Mouse (Mus musculus) erythroblast, embryonic 14.5 days (primary cell): ENCODE results near the gene Smarcd3. TPM values are rescaled to one million over a fixed set of nuclear protein-coding genes. Genes with fewer than 3 reads are reported as not detected.

Experiments
- H3K27me3 ChIP-seq: 2 replicates; pipeline ENCODE4 v1.6.1; 2012; ENCODE audit warnings: inconsistent platforms; ENCODE audit not compliant: control insufficient read depth
- H3K36me3 ChIP-seq: 2 replicates; pipeline ENCODE4 v1.6.1; 2012; ENCODE audit warnings: mild to moderate bottlenecking, inconsistent platforms; ENCODE audit not compliant: control insufficient read depth
- H3K4me1 ChIP-seq: 2 replicates; pipeline ENCODE4 v1.6.1; 2012; ENCODE audit warnings: inconsistent platforms; ENCODE audit not compliant: control insufficient read depth
- H3K4me3 ChIP-seq: replicated peaks from 2 replicates; pipeline ENCODE3; 2012; ENCODE audit warnings: moderate library complexity, mild to moderate bottlenecking, inconsistent platforms
- H3K9me3 ChIP-seq: 2 replicates; pipeline ENCODE4 v1.6.1; 2012; ENCODE audit warnings: low read length, inconsistent platforms, mixed read lengths; ENCODE audit not compliant: control insufficient read depth
- GATA1 ChIP-seq: IDR thresholded peaks from 2 replicates; pipeline ENCODE4 v1.6.1; 2012; ENCODE audit warnings: low read length, inconsistent platforms, mixed read lengths
- TAL1 ChIP-seq: IDR thresholded peaks from 3 replicates; pipeline ENCODE4 v1.6.1; 2012; ENCODE audit warnings: low read length, inconsistent platforms, mixed read lengths
- polyA plus RNA-seq: library from polyadenylated mRNA; stranded (reverse); fragments of >175 nt; gene quantifications from 2 replicates; pipeline ENCODE4 v1.2.3, GENCODE M21; 2012

The Smarcd3 gene
- polyA plus RNA-seq = not detected in 2 replicates

- Histone ChIP-seq H3K4me1 (no peaks in the 10 kb centered on the region), H3K27me3 (peaks cover 25% of the 10 kb centered on the region), H3K4me3 (peak within 1 kb of the TSS; percentile 10), H3K36me3 (no peaks in the 10 kb centered on the region), H3K9me3 (no peaks in the 10 kb centered on the region)
- TF ChIP-seq TAL1 = no peak
- no peak for TF ChIP-seq GATA1
Observed at GRCm38 (mm10) chr5:24623986-24624821, at the start of gene Smarcd3. Gene Smarcd3 (minus strand): TSS chr5:24624411.

GRCm38 (mm10) chr5:24661457-24661856 lies 37.2 kb upstream of the Smarcd3 start:
- TF ChIP-seq GATA1 = no peak
- TF ChIP-seq TAL1 = no peak
- no peak overlapping the region for H3K4me3 ChIP-seq
- H3K36me3 ChIP-seq = no peaks in the 10 kb centered on the region
- no peaks in the 10 kb centered on the region for H3K27me3 ChIP-seq
- H3K4me1 ChIP-seq = no peaks in the 10 kb centered on the region
- H3K9me3 ChIP-seq = no peaks in the 10 kb centered on the region

GRCm38 (mm10) chr5:24659708-24660423 lies 35.7 kb upstream of the Smarcd3 start:
- H3K27me3 ChIP-seq = no peaks in the 10 kb centered on the region
- no peaks in the 10 kb centered on the region for H3K9me3 ChIP-seq
- H3K4me1 ChIP-seq = no peaks in the 10 kb centered on the region
- no peak overlapping the region for H3K4me3 ChIP-seq
- H3K36me3 ChIP-seq = no peaks in the 10 kb centered on the region
- TF ChIP-seq GATA1 (no peak), TAL1 (no peak)

GRCm38 (mm10) chr5:24657113-24657512 lies 32.9 kb upstream of the Smarcd3 start:
- H3K27me3 ChIP-seq = no peaks in the 10 kb centered on the region
- peaks cover 6% of the 10 kb centered on the region for H3K4me1 ChIP-seq
- TF ChIP-seq TAL1 = no peak
- TF ChIP-seq GATA1 = no peak
- no peak overlapping the region for H3K4me3 ChIP-seq
- no peaks in the 10 kb centered on the region for H3K36me3 ChIP-seq
- no peaks in the 10 kb centered on the region for H3K9me3 ChIP-seq

- Histone ChIP-seq H3K4me1 (peaks cover 6% of the 10 kb centered on the region), H3K36me3 (no peaks in the 10 kb centered on the region), H3K9me3 (no peaks in the 10 kb centered on the region), H3K27me3 (peaks cover 4% of the 10 kb centered on the region; the same call in 1 of the 2 replicates), H3K4me3 (no peak overlapping the region)
- TF ChIP-seq GATA1 (no peak), TAL1 (no peak)
Observed at GRCm38 (mm10) chr5:24654491-24654890, 30.3 kb upstream of the Smarcd3 start.

- H3K4me3 ChIP-seq = no peak overlapping the region
- H3K36me3 ChIP-seq = no peaks in the 10 kb centered on the region
- H3K4me1 ChIP-seq = peaks cover 6% of the 10 kb centered on the region
- no peaks in the 10 kb centered on the region for H3K9me3 ChIP-seq
- H3K27me3 ChIP-seq = peaks cover 4% of the 10 kb centered on the region; the same call in 1 of the 2 replicates
- TF ChIP-seq GATA1 (no peak), TAL1 (no peak)
Observed at GRCm38 (mm10) chr5:24652780-24653179, 28.6 kb upstream of the Smarcd3 start.

GRCm38 (mm10) chr5:24651768-24652752 lies 27.8 kb upstream of the Smarcd3 start:
- Histone ChIP-seq H3K4me1 (peaks cover 6% of the 10 kb centered on the region), H3K4me3 (no peak overlapping the region), H3K36me3 (no peaks in the 10 kb centered on the region), H3K9me3 (no peaks in the 10 kb centered on the region), H3K27me3 (peaks cover 4% of the 10 kb centered on the region; the same call in 1 of the 2 replicates)
- TF ChIP-seq TAL1 = no peak
- no peak for TF ChIP-seq GATA1

- no peak overlapping the region for H3K4me3 ChIP-seq
- peaks cover 6% of the 10 kb centered on the region for H3K4me1 ChIP-seq
- TF ChIP-seq GATA1 = no peak
- TF ChIP-seq TAL1 = no peak
- no peaks in the 10 kb centered on the region for H3K36me3 ChIP-seq
- H3K27me3 ChIP-seq = peaks cover 4% of the 10 kb centered on the region; the same call in 1 of the 2 replicates
- H3K9me3 ChIP-seq = no peaks in the 10 kb centered on the region
Observed at GRCm38 (mm10) chr5:24651356-24651755, 27.1 kb upstream of the Smarcd3 start.
